Comparison of ENCODE assay signal across 10 mouse cellular contexts in the genomic region with DNA sequence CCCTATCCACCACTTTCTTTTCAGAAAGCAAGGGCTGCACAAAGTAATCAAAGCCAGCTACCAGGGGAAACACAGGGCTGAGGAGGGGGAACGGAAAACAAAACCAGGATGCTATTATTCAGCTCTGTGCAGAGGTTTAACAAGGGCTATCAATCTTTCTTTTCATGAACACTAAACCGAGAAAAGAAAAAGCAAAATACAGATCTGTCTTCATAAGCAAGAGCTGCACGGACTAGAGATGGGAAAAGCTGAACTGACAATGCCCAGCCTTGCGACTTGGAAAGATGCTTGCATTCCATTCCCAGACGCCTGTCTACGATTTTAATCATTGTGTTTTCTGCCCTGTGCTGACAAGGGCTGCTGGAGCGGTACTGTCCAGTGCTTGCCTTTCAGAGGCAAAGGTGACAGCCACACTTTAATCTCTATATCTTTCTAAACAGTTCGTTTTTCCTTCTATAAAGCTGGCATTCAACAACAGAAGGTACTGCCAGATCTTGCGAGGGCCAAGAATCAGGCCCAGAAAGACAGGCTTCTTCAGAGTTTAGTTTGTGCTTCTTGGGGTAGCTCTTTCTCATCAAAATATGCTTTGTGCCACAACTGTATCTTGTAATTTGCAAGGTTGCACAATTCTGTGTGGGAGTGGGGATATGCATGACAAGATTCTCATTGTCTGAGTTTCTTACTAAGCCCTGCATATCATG.
A peak's percentile ranks its signal among the peaks of the same experiment; 100 is the strongest.
DNase-seq lines count a peak whose midpoint lies in the region; ATAC-seq lines count a peak whose summit lies in the region.
"Had no signal": no experiment of that assay in that cellular context is flagged by ENCODE, and none has a peak within 500 bp of the region (broad histone marks: within the 10 kb centered on the region; RNA-seq: fewer than 3 reads in every experiment).

No protein-coding gene starts in this region.

- 0 out of 2 replicates have a peak overlapping the region, but pooled peaks have one; percentile 26 for H3K9ac ChIP-seq in forebrain, embryonic 15.5 days (replicated peaks)

- no peak overlapping the region for H3K4me3 ChIP-seq in forebrain, embryonic 15.5 days
- H3K4me3 ChIP-seq in midbrain, embryonic 10.5 days: no peak overlapping the region

- WGBS in forebrain, embryonic 15.5 days: 9% methylated on average over 9 of the region's 9 CpGs
- 43% methylated on average over 9 of the region's 9 CpGs for WGBS in midbrain, embryonic 10.5 days

- peak; percentile 65 for ATAC-seq in frontal cortex, adult (ENCODE audit: low TSS enrichment)
- ATAC-seq in forebrain, embryonic 15.5 days (replicated peaks): peak; percentile 51; the same call in 1 of the 2 replicates

- peak overlapping the region; percentile 24 for H3K4me2 ChIP-seq in forebrain, embryonic 15.5 days (replicated peaks)

- peak overlapping the region; percentile 60 for H3K27ac ChIP-seq in forebrain, embryonic 15.5 days (replicated peaks)
- peak overlapping the region; percentile 64 for H3K27ac ChIP-seq in midbrain, embryonic 10.5 days (replicated peaks)

- no peaks in the 10 kb centered on the region for H3K36me3 ChIP-seq in forebrain, embryonic 15.5 days
- no peaks in the 10 kb centered on the region for H3K36me3 ChIP-seq in midbrain, embryonic 10.5 days

- no peaks in the 10 kb centered on the region for H3K27me3 ChIP-seq in forebrain, embryonic 15.5 days
- no peaks in the 10 kb centered on the region for H3K27me3 ChIP-seq in midbrain, embryonic 10.5 days (ENCODE audit: low read depth, poor library complexity, severe bottlenecking)

- DNase-seq in frontal cortex, adult 2 months (ENCODE audit: extremely low spot score in 1 of 2, low spot score in 1 of 2): no peak
- peak; percentile 45 for DNase-seq in Muller cell, postnatal 12 days (ENCODE audit: inconsistent ontology term)
- DNase-seq in midbrain, embryonic 10.5 days (ENCODE audit: low spot score): no peak
- DNase-seq in urinary bladder, postnatal 14 days (ENCODE audit: low spot score): no peak
- no peak for DNase-seq in gastrocnemius, postnatal 10 days
- DNase-seq in left cerebral cortex, adult 18-20 months (ENCODE audit: low spot score in 2 of 2): no peak
- DNase-seq: heart, adult 11 months; lung, adult 18-20 months had no signal

- H3K9me3 ChIP-seq in forebrain, embryonic 15.5 days: no peaks in the 10 kb centered on the region
- H3K9me3 ChIP-seq in midbrain, embryonic 10.5 days (replicated peaks): no peaks in the 10 kb centered on the region

- H3K4me1 ChIP-seq in forebrain, embryonic 15.5 days: peaks cover 7% of the 10 kb centered on the region
- peaks cover 9% of the 10 kb centered on the region for H3K4me1 ChIP-seq in midbrain, embryonic 10.5 days
